Mouse (Mus musculus) adrenal gland, adult 10 weeks (tissue): ENCODE data around the gene Magea2. TPM values are rescaled to one million over a fixed set of nuclear protein-coding genes. Genes with fewer than 3 reads are reported as not detected.

Experiments used
- polyA plus RNA-seq: library from polyadenylated mRNA; stranded (reverse); fragments of 350-450 nt; fragmentation: Illumina TruSeq; extraction: RNeasy Lipid Tissue Mini Kit (QIAGEN cat#74804); gene quantifications from one replicate; pipeline ENCODE4 v1.2.3, GENCODE M21; 2014; ENCODE audit warnings: low read depth, low replicate concordance

Magea2 gene
- not detected for polyA plus RNA-seq

DNA sequence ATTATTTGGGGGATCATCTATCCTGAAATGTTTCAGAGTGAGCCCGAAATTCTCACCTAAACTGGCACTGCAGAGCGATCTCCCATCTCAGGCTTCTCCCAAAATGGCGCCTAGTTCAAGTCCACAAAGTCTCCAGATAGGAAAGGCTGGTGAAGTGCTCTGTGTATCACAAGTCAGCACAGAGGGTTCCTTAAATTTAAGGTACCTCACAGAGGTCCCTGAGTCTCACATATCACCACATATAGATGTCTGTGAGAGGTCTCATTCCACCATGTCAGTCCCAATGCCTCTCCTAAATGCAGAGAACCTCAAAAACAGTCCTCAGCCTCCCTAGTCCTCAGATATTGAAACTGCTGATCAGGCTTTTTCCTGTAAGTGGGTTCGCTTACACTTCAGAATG lies at the start of gene Magea2:
Gene Magea2, minus strand, starts transcription at position 101 of the 400 bp plus-strand sequence.

GRCm38 (mm10) chrX:155128312-155128711 lies 34.8 kb upstream of the Magea2 start, which contains the start of gene Cldn34b2:
Gene Cldn34b2 (minus strand): TSS chrX:155128412.

GRCm38 (mm10) chrX:155089693-155090092 lies 3.8 kb downstream of the Magea2 start, which contains the start of gene Magea1:
Gene Magea1 (minus strand): TSS chrX:155089793.

DNA sequence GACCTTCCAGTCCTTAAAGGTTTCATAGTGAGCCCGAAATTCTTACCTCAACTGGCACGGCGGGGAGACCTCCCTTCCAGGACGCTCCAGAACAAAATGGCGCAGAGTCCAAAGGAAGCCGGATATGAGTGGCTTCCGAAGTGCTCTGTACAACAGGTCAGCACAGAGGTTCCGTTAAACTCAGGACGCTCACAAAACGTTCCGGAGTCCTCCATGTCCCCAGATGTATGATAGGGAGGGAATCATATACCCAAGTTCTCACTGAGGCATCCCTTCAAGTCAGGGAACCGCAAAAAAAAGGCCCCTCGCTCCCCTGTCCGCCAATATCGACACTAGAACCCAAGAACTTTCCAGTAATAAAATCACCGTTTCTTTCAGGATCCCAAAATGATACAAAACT lies 30.4 kb downstream of the Magea2 start, which contains the start of gene Magea5:
Gene Magea5, minus strand, starts transcription at position 101 of the 400 bp plus-strand sequence.

DNA sequence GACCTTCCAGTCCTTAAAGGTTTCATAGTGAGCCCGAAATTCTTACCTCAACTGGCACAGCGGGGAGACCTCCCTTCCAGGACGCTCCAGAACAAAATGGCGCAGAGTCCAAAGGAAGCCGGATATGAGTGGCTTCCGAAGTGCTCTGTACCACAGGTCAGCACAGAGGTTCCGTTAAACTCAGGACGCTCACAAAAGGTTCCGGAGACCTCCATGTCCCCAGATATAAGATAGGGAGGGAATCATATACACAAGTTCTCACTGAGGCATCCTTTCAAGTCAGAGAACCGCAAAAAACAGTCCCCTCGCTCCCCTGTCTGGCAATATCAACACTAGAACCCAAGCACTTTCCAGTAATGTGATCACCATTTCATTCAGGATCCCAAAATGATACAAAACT lies 97.7 kb downstream of the Magea2 start, which contains the start of gene Magea8:
Gene Magea8, minus strand, starts transcription at position 101 of the 400 bp plus-strand sequence.

Other genes with a start within 250 kb of the Magea2 start
- gene Cldn34b1, start 203.4 kb downstream of the Magea2 start, polyA plus RNA-seq = not detected
- gene Magea6, start 157.7 kb downstream of the Magea2 start, polyA plus RNA-seq = not detected
- gene Magea3, start 144.2 kb downstream of the Magea2 start, polyA plus RNA-seq = not detected
- gene Magea8, start 97.8 kb downstream of the Magea2 start, polyA plus RNA-seq = not detected
- not detected for gene Magea5, start 30.5 kb downstream of the Magea2 start, polyA plus RNA-seq
- not detected for gene Magea1, start 3.9 kb downstream of the Magea2 start, polyA plus RNA-seq
- gene Cldn34b2, start 34.7 kb upstream of the Magea2 start, polyA plus RNA-seq = not detected
- 238 TPM for gene Sat1, start 122.8 kb upstream of the Magea2 start, polyA plus RNA-seq
- 156 TPM for gene Acot9, start 168.8 kb upstream of the Magea2 start, polyA plus RNA-seq
- gene Prdx4, start 247.1 kb upstream of the Magea2 start, polyA plus RNA-seq = 60.7 TPM